Mouse (Mus musculus) erythroblast, embryonic 14.5 days (primary cell): Measurements from ENCODE around the gene Npas1. TPM values are rescaled to one million over a fixed set of nuclear protein-coding genes. Genes with fewer than 3 reads are reported as not detected.

Experiments
- H3K27me3 ChIP-seq: 2 replicates; pipeline ENCODE4 v1.6.1; 2012; ENCODE audit warnings: inconsistent platforms; ENCODE audit not compliant: control insufficient read depth
- H3K36me3 ChIP-seq: 2 replicates; pipeline ENCODE4 v1.6.1; 2012; ENCODE audit warnings: mild to moderate bottlenecking, inconsistent platforms; ENCODE audit not compliant: control insufficient read depth
- H3K4me1 ChIP-seq: 2 replicates; pipeline ENCODE4 v1.6.1; 2012; ENCODE audit warnings: inconsistent platforms; ENCODE audit not compliant: control insufficient read depth
- H3K4me3 ChIP-seq: replicated peaks from 2 replicates; pipeline ENCODE3; 2012; ENCODE audit warnings: moderate library complexity, mild to moderate bottlenecking, inconsistent platforms
- H3K9me3 ChIP-seq: 2 replicates; pipeline ENCODE4 v1.6.1; 2012; ENCODE audit warnings: low read length, inconsistent platforms, mixed read lengths; ENCODE audit not compliant: control insufficient read depth
- GATA1 ChIP-seq: IDR thresholded peaks from 2 replicates; pipeline ENCODE4 v1.6.1; 2012; ENCODE audit warnings: low read length, inconsistent platforms, mixed read lengths
- TAL1 ChIP-seq: IDR thresholded peaks from 3 replicates; pipeline ENCODE4 v1.6.1; 2012; ENCODE audit warnings: low read length, inconsistent platforms, mixed read lengths
- polyA plus RNA-seq: library from polyadenylated mRNA; stranded (reverse); fragments of >175 nt; gene quantifications from 2 replicates; pipeline ENCODE4 v1.2.3, GENCODE M21; 2012

Gene Npas1
- polyA plus RNA-seq, 1 experiment = not detected

- TF ChIP-seq TAL1 (no peak), GATA1 (no peak)
- Histone ChIP-seq H3K36me3 (no peaks in the 10 kb centered on the region), H3K27me3 (peaks cover 83% of the 10 kb centered on the region), H3K4me1 (peaks cover 13% of the 10 kb centered on the region), H3K9me3 (peaks cover 15% of the 10 kb centered on the region), H3K4me3 (no peak overlapping the region)
Observed at GRCm38 (mm10) chr7:16474445-16474844, 3.1 kb downstream of the Npas1 start.

GRCm38 (mm10) chr7:16473847-16474246, 3.7 kb downstream of the Npas1 start:
- Histone ChIP-seq H3K4me3 (no peak overlapping the region), H3K36me3 (no peaks in the 10 kb centered on the region), H3K27me3 (peaks cover 89% of the 10 kb centered on the region), H3K4me1 (peaks cover 13% of the 10 kb centered on the region), H3K9me3 (peaks cover 15% of the 10 kb centered on the region)
- TF ChIP-seq TAL1 = no peak
- no peak for TF ChIP-seq GATA1

- peaks cover 94% of the 10 kb centered on the region for H3K27me3 ChIP-seq
- H3K4me1 ChIP-seq = peaks cover 13% of the 10 kb centered on the region
- no peak overlapping the region for H3K4me3 ChIP-seq
- TF ChIP-seq GATA1 = no peak
- no peak for TF ChIP-seq TAL1
- peaks cover 15% of the 10 kb centered on the region for H3K9me3 ChIP-seq
- no peaks in the 10 kb centered on the region for H3K36me3 ChIP-seq
Observed at GRCm38 (mm10) chr7:16472116-16472709, 5.3 kb downstream of the Npas1 start.

- TF ChIP-seq TAL1 = no peak
- TF ChIP-seq GATA1 = no peak
- Histone ChIP-seq H3K27me3 (peaks cover 87% of the 10 kb centered on the region), H3K9me3 (peaks cover 15% of the 10 kb centered on the region), H3K4me3 (no peak overlapping the region), H3K36me3 (no peaks in the 10 kb centered on the region), H3K4me1 (peaks cover 13% of the 10 kb centered on the region)
Observed at GRCm38 (mm10) chr7:16471549-16471948, 6.0 kb downstream of the Npas1 start.

- no peaks in the 10 kb centered on the region for H3K9me3 ChIP-seq
- peaks cover 64% of the 10 kb centered on the region for H3K27me3 ChIP-seq
- H3K36me3 ChIP-seq = no peaks in the 10 kb centered on the region
- TF ChIP-seq GATA1 (no peak), TAL1 (no peak)
- no peak overlapping the region for H3K4me3 ChIP-seq
- H3K4me1 ChIP-seq = peaks cover 2% of the 10 kb centered on the region; the same call in 1 of the 2 replicates
Observed at GRCm38 (mm10) chr7:16468115-16468514, 9.4 kb downstream of the Npas1 start.

- TF ChIP-seq TAL1 (no peak), GATA1 (no peak)
- Histone ChIP-seq H3K4me1 (peaks cover 2% of the 10 kb centered on the region; the same call in 1 of the 2 replicates), H3K36me3 (no peaks in the 10 kb centered on the region), H3K9me3 (no peaks in the 10 kb centered on the region), H3K27me3 (peaks cover 58% of the 10 kb centered on the region), H3K4me3 (no peak overlapping the region)
Observed at GRCm38 (mm10) chr7:16466565-16466964, 11.0 kb downstream of the Npas1 start.

- Histone ChIP-seq H3K4me3 (no peak overlapping the region), H3K9me3 (no peaks in the 10 kb centered on the region), H3K27me3 (peaks cover 57% of the 10 kb centered on the region), H3K36me3 (no peaks in the 10 kb centered on the region), H3K4me1 (peaks cover 2% of the 10 kb centered on the region; the same call in 1 of the 2 replicates)
- TF ChIP-seq GATA1 (no peak), TAL1 (no peak)
Observed at GRCm38 (mm10) chr7:16465568-16465967, 12.0 kb downstream of the Npas1 start.

GRCm38 (mm10) chr7:16465160-16465559, 12.4 kb downstream of the Npas1 start:
- peaks cover 2% of the 10 kb centered on the region; the same call in 1 of the 2 replicates for H3K4me1 ChIP-seq
- peaks cover 56% of the 10 kb centered on the region for H3K27me3 ChIP-seq
- H3K9me3 ChIP-seq = no peaks in the 10 kb centered on the region
- no peak for TF ChIP-seq TAL1
- no peaks in the 10 kb centered on the region for H3K36me3 ChIP-seq
- H3K4me3 ChIP-seq = no peak overlapping the region

- peaks cover 36% of the 10 kb centered on the region for H3K27me3 ChIP-seq
- H3K4me3 ChIP-seq = no peak overlapping the region
Observed at GRCm38 (mm10) chr7:16463214-16463613, 14.3 kb downstream of the Npas1 start.

GRCm38 (mm10) chr7:16461705-16462104, 15.8 kb downstream of the Npas1 start:
- no peaks in the 10 kb centered on the region for H3K36me3 ChIP-seq
- H3K9me3 ChIP-seq = no peaks in the 10 kb centered on the region
- no peak for TF ChIP-seq TAL1
- no peak for TF ChIP-seq GATA1
- H3K4me1 ChIP-seq = peaks cover 2% of the 10 kb centered on the region; the same call in 1 of the 2 replicates
- peaks cover 32% of the 10 kb centered on the region for H3K27me3 ChIP-seq
- no peak overlapping the region for H3K4me3 ChIP-seq

More at GRCm38 (mm10) chr7:16463214-16463613, 14.3 kb downstream of the Npas1 start:
- peaks cover 2% of the 10 kb centered on the region; the same call in 1 of the 2 replicates for H3K4me1 ChIP-seq
- no peak for TF ChIP-seq GATA1
- TF ChIP-seq TAL1 = no peak
- H3K36me3 ChIP-seq = no peaks in the 10 kb centered on the region
- no peaks in the 10 kb centered on the region for H3K9me3 ChIP-seq
